9 mouse cellular contexts compared by ENCODE assay signal in the genomic region with DNA sequence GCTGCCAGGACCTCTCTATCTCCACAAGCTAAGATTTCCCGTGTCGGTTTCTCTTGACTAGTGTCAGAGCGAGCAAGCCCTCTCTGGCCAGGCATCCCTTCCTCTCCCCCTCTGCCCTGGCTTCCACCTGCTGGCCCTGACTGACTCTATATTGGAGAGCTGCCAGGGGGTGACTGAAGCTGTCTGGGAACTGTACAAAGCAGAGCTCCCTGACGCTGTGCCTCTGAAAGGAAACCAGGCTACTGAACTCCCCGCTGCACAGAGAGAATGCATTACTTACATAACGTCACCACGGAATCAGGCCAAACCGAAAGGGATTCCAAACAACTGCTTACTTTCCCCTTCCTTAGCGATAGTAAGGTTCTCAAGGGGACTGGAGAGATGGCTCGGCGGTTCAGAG.
A peak's percentile ranks its signal among the peaks of the same experiment; 100 is the strongest.
DNase-seq lines count a peak whose midpoint lies in the region; ATAC-seq and TF ChIP-seq lines count a peak whose summit lies in the region.
"Had no signal": no experiment of that assay in that cellular context is flagged by ENCODE, and none has a peak within 500 bp of the region (broad histone marks: within the 10 kb centered on the region; RNA-seq: fewer than 3 reads in every experiment).

No protein-coding gene starts in this region.

- H3K9ac ChIP-seq in liver, adult 2 months (ENCODE audit: low read depth, low read length): no peak overlapping the region
- no peak overlapping the region for H3K9ac ChIP-seq in liver, embryonic 12.5 days
- H3K9ac ChIP-seq in hindbrain, embryonic 16.5 days (ENCODE audit: low read depth, low read length): no peak overlapping the region
- no peak overlapping the region for H3K9ac ChIP-seq in midbrain, postnatal 0 days (replicated peaks; ENCODE audit: low read length, poor library complexity, severe bottlenecking)

- no peaks in the 10 kb centered on the region for H3K36me3 ChIP-seq in liver, adult 2 months (ENCODE audit: control insufficient read depth, insufficient read depth, low read length)
- no peaks in the 10 kb centered on the region for H3K36me3 ChIP-seq in liver, embryonic 12.5 days
- H3K36me3 ChIP-seq in hindbrain, embryonic 16.5 days (ENCODE audit: control insufficient read depth, insufficient read depth, low read length): no peaks in the 10 kb centered on the region
- H3K36me3 ChIP-seq in midbrain, postnatal 0 days (ENCODE audit: insufficient read depth, low read length): no peaks in the 10 kb centered on the region

- H3K9me3 ChIP-seq in liver, embryonic 12.5 days (replicated peaks): no peaks in the 10 kb centered on the region; the same call in 1 of the 2 replicates
- H3K9me3 ChIP-seq in hindbrain, embryonic 16.5 days (ENCODE audit: control insufficient read depth, low read length): peaks cover 8% of the 10 kb centered on the region
- peaks cover 6% of the 10 kb centered on the region for H3K9me3 ChIP-seq in midbrain, postnatal 0 days (ENCODE audit: low read length)

- no peak for TF ChIP-seq CTCF in liver, adult 2 months (IDR thresholded peaks at IDR 0.05; ENCODE audit: low read depth, low read length)
- TF ChIP-seq CTCF in midbrain, postnatal 0 days (IDR thresholded peaks at IDR 0.05): no peak

- H3K27ac ChIP-seq in liver, adult 2 months (replicated peaks; ENCODE audit: insufficient read depth, low read depth, low read length): no peak overlapping the region
- no peak overlapping the region for H3K27ac ChIP-seq in liver, embryonic 12.5 days
- H3K27ac ChIP-seq in hindbrain, embryonic 16.5 days (ENCODE audit: low read depth, low read length): no peak overlapping the region
- H3K27ac ChIP-seq in midbrain, postnatal 0 days (ENCODE audit: low read depth, low read length): peak overlapping the region; percentile 32; the same call in 1 of the 2 replicates

- no peaks in the 10 kb centered on the region for H3K79me2 ChIP-seq in liver, adult 2 months (ENCODE audit: control insufficient read depth, insufficient read depth, low read length)

- no peak for TF ChIP-seq POLR2A in liver, adult 2 months (IDR thresholded peaks at IDR 0.05; ENCODE audit: extremely low read depth, insufficient read depth, low read length)

- H3K4me3 ChIP-seq in liver, adult 2 months (ENCODE audit: insufficient read depth, low read depth, low read length): no peak overlapping the region
- H3K4me3 ChIP-seq in liver, embryonic 12.5 days: no peak overlapping the region
- no peak overlapping the region for H3K4me3 ChIP-seq in hindbrain, embryonic 16.5 days (ENCODE audit: low read length)
- H3K4me3 ChIP-seq in midbrain, postnatal 0 days (ENCODE audit: low read depth, low read length): no peak overlapping the region
- H3K4me3 ChIP-seq: erythroblast, embryonic 14.5 days had no signal

- H3K4me2 ChIP-seq in liver, embryonic 12.5 days: no peak overlapping the region
- no peak overlapping the region for H3K4me2 ChIP-seq in hindbrain, embryonic 16.5 days (ENCODE audit: low read length)
- H3K4me2 ChIP-seq in midbrain, postnatal 0 days (ENCODE audit: low read depth, low read length, poor library complexity, severe bottlenecking): no peak overlapping the region

- no peaks in the 10 kb centered on the region for H3K27me3 ChIP-seq in liver, adult 2 months (ENCODE audit: control insufficient read depth, insufficient read depth, low read length)
- H3K27me3 ChIP-seq in liver, embryonic 12.5 days (replicated peaks): peaks cover 42% of the 10 kb centered on the region
- H3K27me3 ChIP-seq in hindbrain, embryonic 16.5 days (replicated peaks; ENCODE audit: control insufficient read depth, insufficient read depth, low read length): no peaks in the 10 kb centered on the region
- no peaks in the 10 kb centered on the region for H3K27me3 ChIP-seq in midbrain, postnatal 0 days (ENCODE audit: insufficient read depth, low read length)

- no peaks in the 10 kb centered on the region for H3K4me1 ChIP-seq in liver, adult 2 months (ENCODE audit: control insufficient read depth, insufficient read depth, low read length)
- peaks cover 4% of the 10 kb centered on the region; the same call in 1 of the 2 replicates for H3K4me1 ChIP-seq in liver, embryonic 12.5 days
- peaks cover 2% of the 10 kb centered on the region for H3K4me1 ChIP-seq in hindbrain, embryonic 16.5 days (ENCODE audit: control insufficient read depth, insufficient read depth, low read depth, low read length)
- 0 out of 2 replicates have a peak, but pooled peaks cover 4% of the 10 kb centered on the region for H3K4me1 ChIP-seq in midbrain, postnatal 0 days (ENCODE audit: insufficient read depth, low read length)

- DNase-seq in liver, adult 2 months (ENCODE audit: extremely low read depth, low read depth, low spot score): peak; percentile 19
- DNase-seq in cerebellum, adult 8-10 months: peak; percentile 25
- peak; percentile 43 for DNase-seq in gastrocnemius, postnatal 25 days
- DNase-seq in left cerebral cortex, adult 11 months (ENCODE audit: low spot score): peak; percentile 36
- peak; percentile 87 for DNase-seq in midbrain, postnatal 0 days (ENCODE audit: low spot score)
- DNase-seq in spleen, postnatal 14 days (ENCODE audit: low spot score in 2 of 2): no peak

- 84% methylated on average over 11 of the region's 11 CpGs for WGBS in liver, adult 2 months
- 70% methylated on average over 11 of the region's 11 CpGs for WGBS in liver, embryonic 12.5 days (ENCODE audit: insufficient replicate concordance)
- WGBS in hindbrain, embryonic 16.5 days: 26% methylated on average over 11 of the region's 11 CpGs
- 38% methylated on average over 11 of the region's 11 CpGs for WGBS in midbrain, postnatal 0 days

- ATAC-seq in liver, embryonic 12.5 days: no peak
- ATAC-seq in hindbrain, embryonic 16.5 days: peak; percentile 90
- peak; percentile 59 for ATAC-seq in midbrain, postnatal 0 days (ENCODE audit: low FRiP score)

Comparison
In these comparisons a context has a peak if more than half of its experiments do, and no peak if none do; other contexts are left out.
1. DNase-seq: peak in liver, adult 2 months (single experiment), cerebellum, adult 8-10 months (single experiment), gastrocnemius, postnatal 25 days (single experiment), left cerebral cortex, adult 11 months (single experiment) and midbrain, postnatal 0 days (single experiment); none in spleen, postnatal 14 days (0 of 2).